Mouse (Mus musculus) MEL (cell line): ENCODE measurements around the gene Tgfbi. TPM values are rescaled to one million over a fixed set of nuclear protein-coding genes. Genes with fewer than 3 reads are reported as not detected.

Experiments
- DNase-seq: peaks from one replicate; pipeline ENCODE4 v3.0.0; 2011; ENCODE audit warnings: low read depth, low spot score
- H3K27ac ChIP-seq: 2 replicates; pipeline ENCODE4 v1.5.1; 2012; ENCODE audit warnings: low read depth, mild to moderate bottlenecking, control low read depth, low read length, moderate library complexity; ENCODE audit not compliant: control insufficient read depth
- H3K27me3 ChIP-seq, 2 experiments: fragments of 150-350 bp in 1 of 2; sonication (generic) in 1 of 2; 2 replicates each; pipeline ENCODE4 v1.6.1; 2012; ENCODE audit warnings: low read length in 2 of 2, mild to moderate bottlenecking in 2 of 2, improper control_type of control experiment in 1 of 2, moderate library complexity in 1 of 2; ENCODE audit not compliant: insufficient read depth in 2 of 2, control insufficient read depth in 1 of 2
- H3K36me3 ChIP-seq, 2 experiments: 2 replicates each; pipeline ENCODE4 v1.6.1; 2012 to 2014; ENCODE audit warnings: low read length in 2 of 2, improper control_type of control experiment in 1 of 2, inconsistent platforms in 1 of 2, mild to moderate bottlenecking in 1 of 2; ENCODE audit not compliant: insufficient read depth in 2 of 2, control insufficient read depth in 1 of 2
- H3K4me1 ChIP-seq, 2 experiments: fragments of 150-350 bp in 1 of 2; sonication (generic) in 1 of 2; 2 replicates each; pipeline ENCODE4 v1.6.1; 2012; ENCODE audit warnings: low read length in 2 of 2, improper control_type of control experiment in 1 of 2, mild to moderate bottlenecking in 1 of 2; ENCODE audit not compliant: insufficient read depth in 2 of 2, control insufficient read depth in 1 of 2
- H3K4me3 ChIP-seq, 2 experiments: fragments of 150-350 bp in 1 of 2; sonication (generic) in 1 of 2; 2 replicates each; pipeline ENCODE4 v1.5.1; 2012; ENCODE audit warnings: low read depth in 2 of 2, low read length in 2 of 2, mild to moderate bottlenecking in 2 of 2, moderate library complexity in 2 of 2, control low read depth in 1 of 2, improper control_type of control experiment in 1 of 2; ENCODE audit not compliant: control insufficient read depth in 1 of 2, insufficient read depth in 1 of 2
- H3K79me2 ChIP-seq: 2 replicates; pipeline ENCODE4 v1.6.1; 2012; ENCODE audit warnings: mild to moderate bottlenecking, low read length, moderate library complexity; ENCODE audit not compliant: control insufficient read depth, poor library complexity, insufficient read depth
- H3K9ac ChIP-seq: 2 replicates; pipeline ENCODE4 v1.6.1; 2012; ENCODE audit warnings: low read depth, mild to moderate bottlenecking, control low read depth, low read length, moderate library complexity; ENCODE audit not compliant: control insufficient read depth, poor library complexity, severe bottlenecking
- H3K9me3 ChIP-seq: fragments of 150-350 bp; sonication (generic); replicated peaks from 2 replicates; pipeline ENCODE4 v1.6.1; 2012; ENCODE audit warnings: mild to moderate bottlenecking, low read length, improper control_type of control experiment, moderate library complexity; ENCODE audit not compliant: insufficient read depth
- BHLHE40 ChIP-seq: IDR thresholded peaks from 2 replicates; pipeline ENCODE4 v1.6.1; 2012; ENCODE audit warnings: low read depth, mild to moderate bottlenecking, inconsistent platforms, low read length, improper control_type of control experiment, borderline replicate concordance
- CTCF ChIP-seq, 3 experiments: IDR thresholded peaks in 2 of 3; conservative IDR thresholded peaks in 1 of 3; 2 replicates each; pipeline ENCODE4 v1.5.1; 2011 to 2012; ENCODE audit warnings: low read length in 3 of 3, low read depth in 2 of 3, mild to moderate bottlenecking in 2 of 3, improper control_type of control experiment in 1 of 3, inconsistent platforms in 1 of 3, mixed read lengths in 1 of 3, moderate library complexity in 1 of 3; ENCODE audit not compliant: control insufficient read depth in 1 of 3, insufficient read depth in 1 of 3, poor library complexity in 1 of 3, severe bottlenecking in 1 of 3
- ELF1 ChIP-seq: IDR thresholded peaks from 2 replicates; pipeline ENCODE4 v1.6.1; 2014; ENCODE audit warnings: low read depth, mild to moderate bottlenecking, inconsistent platforms, low read length, improper control_type of control experiment, moderate library complexity
- ETS1 ChIP-seq: IDR thresholded peaks from 2 replicates; pipeline ENCODE4 v1.6.1; 2012; ENCODE audit warnings: low read depth, mild to moderate bottlenecking, inconsistent platforms, low read length, improper control_type of control experiment, moderate library complexity
- GABPA ChIP-seq: IDR thresholded peaks from 2 replicates; pipeline ENCODE4 v1.6.1; 2012; ENCODE audit warnings: low read depth, mild to moderate bottlenecking, inconsistent platforms, low read length, improper control_type of control experiment, moderate library complexity
- GATA1 ChIP-seq: IDR thresholded peaks from 2 replicates; pipeline ENCODE4 v1.6.1; 2011; ENCODE audit warnings: low read depth, low read length, improper control_type of control experiment
- JUND ChIP-seq: IDR thresholded peaks from 2 replicates; pipeline ENCODE4 v1.6.1; 2011; ENCODE audit warnings: low read depth, mild to moderate bottlenecking, improper control_type of control experiment, low read length
- KAT2A ChIP-seq: conservative IDR thresholded peaks from 2 replicates; pipeline ENCODE4 v1.6.1; 2012; ENCODE audit warnings: low read depth, low read length, improper control_type of control experiment, inconsistent platforms
- MAX ChIP-seq: IDR thresholded peaks from 2 replicates; pipeline ENCODE4 v1.6.1; 2011; ENCODE audit warnings: low read length, improper control_type of control experiment
- MEF2A ChIP-seq: IDR thresholded peaks from 2 replicates; pipeline ENCODE4 v1.6.1; 2014; ENCODE audit warnings: low read depth, mild to moderate bottlenecking, inconsistent platforms, low read length, improper control_type of control experiment; ENCODE audit not compliant: poor library complexity, insufficient replicate concordance, severe bottlenecking; ENCODE audit errors: extremely low read depth
- MYC ChIP-seq: IDR thresholded peaks from 2 replicates; pipeline ENCODE4 v1.6.1; 2011; ENCODE audit warnings: low read depth, mild to moderate bottlenecking, low read length, improper control_type of control experiment, moderate library complexity
- NELFE ChIP-seq: IDR thresholded peaks from 2 replicates; pipeline ENCODE4 v1.6.1; 2011; ENCODE audit warnings: low read depth, low read length, improper control_type of control experiment
- POLR2A ChIP-seq, 2 experiments: IDR thresholded peaks; 2 replicates each; pipeline ENCODE4 v1.6.1; 2011 to 2012; ENCODE audit warnings: low read length in 2 of 2, mild to moderate bottlenecking in 2 of 2, control low read depth in 1 of 2, improper control_type of control experiment in 1 of 2, low read depth in 1 of 2, moderate library complexity in 1 of 2; ENCODE audit not compliant: control insufficient read depth in 1 of 2, insufficient read depth in 1 of 2, poor library complexity in 1 of 2
- RAD21 ChIP-seq: IDR thresholded peaks from 2 replicates; pipeline ENCODE4 v1.6.1; 2011; ENCODE audit warnings: mild to moderate bottlenecking, low read depth, low read length, improper control_type of control experiment
- RCOR1 ChIP-seq: IDR thresholded peaks from 2 replicates; pipeline ENCODE4 v1.6.1; 2012; ENCODE audit warnings: low read depth, mild to moderate bottlenecking, inconsistent platforms, low read length, improper control_type of control experiment
- TBP ChIP-seq: IDR thresholded peaks from 2 replicates; pipeline ENCODE4 v1.8.0; 2011; ENCODE audit warnings: low read depth, low read length, improper control_type of control experiment
- TCF12 ChIP-seq: IDR thresholded peaks from 2 replicates; pipeline ENCODE4 v1.6.1; 2014; ENCODE audit warnings: low read depth, mild to moderate bottlenecking, inconsistent platforms, low read length, improper control_type of control experiment, moderate library complexity
- ZMIZ1 ChIP-seq: IDR thresholded peaks from 2 replicates; pipeline ENCODE4 v1.6.1; 2012; ENCODE audit warnings: low read depth, mild to moderate bottlenecking, inconsistent platforms, low read length, improper control_type of control experiment, moderate library complexity
- polyA plus RNA-seq, 2 experiments: library from polyadenylated mRNA; stranded (reverse) in 1 of 2; unstranded in 1 of 2; fragments of >175 nt in 1 of 2; fragments of >200 nt in 1 of 2; gene quantifications; 2 replicates each; pipeline versions ENCODE4 v1.2.1 to v1.2.4; 2012; ENCODE audit warnings: low replicate concordance in 2 of 2, low read depth in 1 of 2; ENCODE audit not compliant: insufficient read length in 2 of 2, insufficient read depth in 1 of 2, missing spikeins in 1 of 2
- total RNA-seq: library from RNA; depleted of rRNA; stranded (reverse); fragments of 300-350 nt; gene quantifications from 2 replicates; pipeline ENCODE4 v1.2.3, GENCODE M21; 2012

Tgfbi gene
- total and polyA plus RNA-seq, 3 experiments: not detected

DNA sequence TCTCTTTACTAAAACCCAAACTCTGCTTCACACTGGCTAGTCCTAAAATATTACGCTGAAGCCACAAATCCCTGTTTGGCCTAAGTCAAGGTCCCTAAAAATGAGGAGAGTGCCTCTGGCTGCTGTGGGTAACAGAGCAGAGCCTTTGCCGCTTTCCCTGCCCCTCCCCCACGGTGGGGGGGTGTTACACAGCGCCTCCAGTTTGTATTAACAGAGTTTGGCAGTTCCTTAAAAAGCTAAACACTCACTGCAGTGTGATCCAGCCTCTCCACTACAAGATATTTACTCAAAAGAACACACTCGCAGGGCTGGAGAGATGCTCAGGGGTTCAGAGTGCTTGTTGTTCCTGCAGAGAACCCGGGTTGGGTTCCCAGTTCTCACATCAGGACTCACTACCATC is 49.6 kb downstream of the Tgfbi start:
- Histone ChIP-seq H3K36me3 (no peaks in the 10 kb centered on the region), H3K4me1 (no peaks in the 10 kb centered on the region), H3K9me3 (no peaks in the 10 kb centered on the region)
- TF ChIP-seq TBP: no peak
- no peak for TF ChIP-seq POLR2A (IDR thresholded peaks at IDR 0.05; ENCODE audit: control insufficient read depth in 1 of 2, insufficient read depth in 1 of 2, low read depth in 1 of 2, low read length in 2 of 2, poor library complexity in 1 of 2)
- no peak for TF ChIP-seq MYC
- TF ChIP-seq TCF12: no peak
- TF ChIP-seq JUND: no peak
- no peak for TF ChIP-seq RAD21
- no peak for TF ChIP-seq ZMIZ1
- no peak for TF ChIP-seq RCOR1
- TF ChIP-seq ELF1: no peak
- TF ChIP-seq MEF2A: no peak
- no peak for TF ChIP-seq GATA1
- TF ChIP-seq NELFE: no peak
- TF ChIP-seq MAX: no peak
- no peak for TF ChIP-seq BHLHE40
- no peak for TF ChIP-seq GABPA
- TF ChIP-seq, all 39 proteins: peak for 0
- H3K27ac ChIP-seq: no peak overlapping the region
- H3K79me2 ChIP-seq: no peaks in the 10 kb centered on the region
- no peak overlapping the region for H3K4me3 ChIP-seq
- no peak overlapping the region for H3K9ac ChIP-seq
- no peak for DNase-seq
- no peaks in the 10 kb centered on the region for H3K27me3 ChIP-seq

DNA sequence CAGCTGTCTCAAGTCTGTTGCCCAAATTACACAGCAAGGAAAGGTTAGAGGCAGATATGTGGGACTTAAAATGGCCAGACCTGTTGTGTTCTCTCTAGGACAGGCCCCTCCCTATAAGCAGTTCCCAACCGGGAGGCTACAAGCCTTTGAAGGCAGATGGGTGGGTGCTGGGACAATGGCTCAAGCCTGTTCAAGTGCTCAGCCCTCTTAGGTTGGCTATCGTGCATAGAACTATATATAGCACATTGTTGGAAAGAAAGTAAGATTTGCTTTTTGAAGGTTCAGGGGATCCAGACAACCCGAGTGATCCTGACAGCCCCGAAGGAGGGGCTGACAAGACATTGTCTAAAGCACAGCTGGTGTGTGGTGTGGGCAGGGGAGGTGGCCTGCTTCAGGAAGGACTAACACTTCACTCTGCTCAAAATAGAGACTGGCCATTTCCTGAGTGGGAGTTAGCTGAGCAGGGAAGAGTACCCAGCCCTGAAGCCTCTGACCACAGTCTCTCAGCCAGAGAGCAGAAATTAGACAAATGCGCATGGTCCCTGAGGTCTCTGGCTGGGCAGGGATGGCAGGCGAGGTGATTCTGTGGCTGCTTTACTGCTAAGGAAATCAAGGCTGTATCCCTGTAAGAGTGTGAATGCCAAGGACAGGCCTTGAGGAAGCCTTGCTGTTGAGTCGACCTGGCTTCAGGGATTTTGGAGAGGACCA is 52.7 kb downstream of the Tgfbi start:
- Histone ChIP-seq H3K79me2 (no peaks in the 10 kb centered on the region), H3K36me3 (no peaks in the 10 kb centered on the region), H3K4me3 (no peak overlapping the region), H3K9me3 (no peaks in the 10 kb centered on the region), H3K9ac (no peak overlapping the region), H3K27ac (no peak overlapping the region), H3K4me1 (no peaks in the 10 kb centered on the region), H3K27me3 (no peaks in the 10 kb centered on the region)
- DNase-seq: no peak
- TF ChIP-seq ELF1 (no peak), ETS1 (no peak), MEF2A (no peak), KAT2A (no peak), CTCF (IDR thresholded peaks at IDR 0.05 in 2 of 3, conservative IDR thresholded peaks at IDR 0.05 in 1 of 3; ENCODE audit: control insufficient read depth in 1 of 3, insufficient read depth in 1 of 3, low read depth in 2 of 3, low read length in 3 of 3, poor library complexity in 1 of 3, severe bottlenecking in 1 of 3) (no peak), TBP (no peak)
